Mouse (Mus musculus): ENCODE results near the gene Dip2c.

The Dip2c gene

DNA sequence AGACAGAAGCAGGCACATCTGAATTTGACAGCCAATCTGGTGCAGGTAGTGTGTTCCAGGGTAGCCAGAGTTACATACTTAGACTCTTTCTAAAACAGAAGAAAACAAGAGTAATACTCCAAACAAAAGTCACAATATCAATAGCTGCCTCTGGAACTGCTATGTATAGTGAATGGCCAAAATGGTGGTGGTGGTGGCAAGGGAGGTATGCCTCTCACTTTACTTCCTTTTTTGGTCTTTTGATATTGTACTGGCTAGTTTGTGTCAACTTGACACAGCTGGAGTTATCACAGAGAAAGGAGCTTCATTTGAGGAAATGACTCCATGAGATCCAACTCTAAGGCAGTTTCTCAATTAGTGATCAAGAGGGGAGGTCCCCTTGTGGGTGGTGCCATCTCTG lies 148.1 kb downstream of the Dip2c start:
- DNase-seq (ENCODE audit: low read depth) = no peak

DNA sequence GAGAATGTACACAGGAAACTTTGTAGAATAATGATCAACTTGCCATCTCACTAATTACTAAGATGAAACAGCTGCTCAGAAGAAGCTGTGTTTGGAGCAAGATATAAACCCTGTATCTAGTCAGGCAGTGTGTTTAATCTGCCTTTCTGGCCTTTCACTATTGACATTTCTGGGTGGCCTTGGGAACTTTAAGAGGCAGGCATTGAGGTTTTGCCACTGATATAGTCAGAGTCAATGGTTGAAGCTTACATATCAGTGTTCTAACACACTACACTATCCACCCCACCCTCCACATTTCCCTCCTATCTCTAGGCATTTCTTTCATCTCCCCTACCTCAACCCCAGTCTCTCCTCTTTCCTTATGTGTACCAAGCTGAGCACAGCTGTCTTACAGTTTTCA lies 149.9 kb downstream of the Dip2c start:
- DNase-seq (ENCODE audit: low read depth) = peak; percentile 50

DNA sequence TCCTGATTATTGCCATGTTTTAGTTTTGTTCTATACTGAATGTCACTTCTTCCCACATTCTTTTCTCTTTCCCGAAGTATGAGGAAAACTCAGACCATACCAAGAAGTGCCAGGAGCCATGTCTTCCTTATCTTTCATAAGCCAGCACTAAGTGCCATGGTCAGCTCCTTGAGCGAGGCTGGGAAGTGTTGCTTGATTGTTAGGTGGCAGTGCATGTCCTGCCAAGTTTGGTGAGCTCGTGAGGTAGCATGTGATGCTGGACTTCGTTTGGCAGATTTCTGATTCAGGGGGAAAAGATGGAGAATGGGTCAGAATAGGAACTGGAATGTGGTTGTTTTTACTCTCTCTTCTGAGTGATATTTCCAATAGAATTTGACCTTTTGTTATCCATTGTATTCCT lies 150.5 kb downstream of the Dip2c start:
- no peak for DNase-seq (ENCODE audit: low read depth)

- no peak for DNase-seq (ENCODE audit: low read depth)
Observed at GRCm38 (mm10) chr13:9429884-9430283, 153.6 kb downstream of the Dip2c start.

DNA sequence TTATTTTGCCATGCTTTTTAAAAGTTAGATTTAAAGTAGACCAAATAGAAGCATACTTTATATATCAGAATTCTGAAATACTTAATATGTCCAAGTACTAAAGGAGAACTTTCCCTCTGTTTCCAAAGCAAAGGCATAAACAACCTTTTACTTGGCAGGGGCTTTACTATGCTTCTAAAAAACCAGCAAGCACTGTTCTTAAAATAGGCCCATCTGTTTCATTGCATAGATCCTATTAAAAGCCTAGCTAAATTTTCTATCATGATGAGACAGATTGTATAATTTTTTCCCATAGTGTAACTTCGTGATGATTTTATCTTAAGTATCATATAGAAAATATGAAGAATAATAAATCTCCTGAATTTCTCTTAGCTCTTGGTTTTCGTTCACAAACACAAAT lies 154.4 kb downstream of the Dip2c start:
- no peak for DNase-seq (ENCODE audit: low read depth)

DNA sequence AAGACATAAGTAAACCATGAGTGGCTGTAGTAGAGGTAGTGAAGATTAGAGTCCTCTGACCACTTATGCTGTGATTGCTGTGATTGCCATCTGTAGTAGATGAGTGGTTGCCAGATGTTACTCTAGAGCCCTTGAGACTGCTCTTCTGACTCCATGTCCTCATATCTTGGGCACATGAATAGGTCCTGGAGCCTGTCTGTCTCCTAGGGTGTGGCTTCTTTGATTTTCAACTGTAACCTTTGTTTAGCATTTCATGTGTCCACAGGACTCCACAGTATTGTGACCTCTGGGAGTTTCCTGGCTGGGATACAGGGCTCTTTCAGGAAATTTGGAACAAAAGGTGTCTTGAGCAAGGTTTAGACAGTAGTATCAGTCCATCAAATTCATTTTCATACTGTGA lies 155.1 kb downstream of the Dip2c start:
- no peak for DNase-seq (ENCODE audit: low read depth)

GRCm38 (mm10) chr13:9443066-9443465 lies 166.7 kb downstream of the Dip2c start:
- no peak for DNase-seq (ENCODE audit: low read depth)

DNA sequence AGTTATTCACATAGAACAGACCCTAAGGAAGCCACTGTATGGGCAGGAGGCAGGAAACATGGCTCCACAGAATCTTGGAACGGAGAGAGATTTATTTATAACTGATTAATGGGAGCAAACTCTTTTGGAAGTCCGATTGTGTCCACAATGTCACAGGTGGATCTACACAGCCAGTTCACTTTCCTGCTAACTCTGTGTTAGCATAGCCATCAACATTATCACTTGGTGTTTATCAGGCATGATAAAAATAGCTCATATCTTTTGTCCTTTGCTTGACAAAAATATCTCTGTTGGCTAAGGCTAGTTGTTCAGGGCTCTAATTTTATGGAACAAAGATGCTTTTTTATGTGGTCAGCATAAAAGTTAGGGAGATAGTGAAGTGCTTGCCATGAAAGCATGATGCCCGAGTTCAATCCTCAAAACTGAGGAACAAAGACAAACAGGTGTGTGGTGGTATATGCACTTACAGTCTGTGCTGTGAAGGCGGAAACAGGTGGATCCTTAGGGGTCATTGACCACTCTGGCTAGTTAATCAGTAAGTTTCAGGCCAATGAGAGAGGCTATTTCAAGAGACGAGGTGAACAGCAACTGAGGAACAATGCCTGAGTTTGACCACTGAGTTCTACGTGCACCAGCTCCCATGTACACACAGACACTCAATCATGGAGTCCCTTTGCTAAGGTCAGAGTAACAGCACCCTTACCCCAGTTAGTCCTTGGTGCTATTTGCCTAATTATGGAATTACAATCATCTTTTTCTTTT lies 169.4 kb downstream of the Dip2c start:
- no peak for DNase-seq (ENCODE audit: low read depth)

GRCm38 (mm10) chr13:9446448-9447115 lies 170.3 kb downstream of the Dip2c start:
- DNase-seq (ENCODE audit: low read depth) = no peak

DNA sequence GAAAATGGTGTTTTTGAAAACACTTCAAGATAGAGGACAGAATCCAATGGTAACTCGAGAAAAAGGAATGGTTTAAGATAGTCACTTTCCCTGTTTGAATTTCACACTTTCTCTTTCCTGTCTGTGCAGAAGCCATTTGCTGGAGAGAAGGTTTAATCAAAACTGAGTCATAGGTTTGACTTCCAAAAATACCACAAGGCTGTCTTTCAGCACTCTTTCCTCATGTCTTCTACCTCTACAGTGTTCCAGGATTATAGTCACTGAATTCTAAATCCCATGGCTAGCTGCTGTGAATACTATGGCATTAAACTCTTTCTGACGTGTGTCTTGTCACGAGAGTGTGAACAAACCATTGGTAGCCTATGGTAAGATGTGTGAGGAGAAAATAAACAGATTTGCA lies 173.9 kb downstream of the Dip2c start:
- DNase-seq (ENCODE audit: low read depth) = no peak

GRCm38 (mm10) chr13:9451952-9452351 lies 175.6 kb downstream of the Dip2c start:
- DNase-seq (ENCODE audit: low read depth) = no peak

GRCm38 (mm10) chr13:9454426-9455177 lies 178.3 kb downstream of the Dip2c start:
- DNase-seq (ENCODE audit: low read depth) = no peak

DNA sequence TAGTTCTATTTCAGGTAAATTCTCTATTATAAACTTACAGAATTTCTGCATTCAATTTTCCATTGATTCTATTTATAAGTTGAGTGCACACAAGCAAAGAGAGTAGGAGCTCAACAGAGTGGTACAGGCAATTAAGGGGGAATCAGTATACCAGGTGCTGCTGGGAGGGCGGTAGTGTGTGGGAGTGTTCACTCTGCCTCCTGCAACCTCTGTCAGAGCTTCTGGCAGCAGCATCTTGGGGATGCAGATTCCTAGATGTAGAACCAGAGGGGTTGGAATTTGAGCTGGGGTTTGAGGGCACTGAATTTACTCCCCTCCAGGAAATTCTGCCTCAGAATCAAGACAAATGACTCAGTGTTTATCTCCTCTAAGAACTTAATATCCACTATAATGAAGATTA lies 179.7 kb downstream of the Dip2c start:
- DNase-seq (ENCODE audit: low read depth) = no peak

DNA sequence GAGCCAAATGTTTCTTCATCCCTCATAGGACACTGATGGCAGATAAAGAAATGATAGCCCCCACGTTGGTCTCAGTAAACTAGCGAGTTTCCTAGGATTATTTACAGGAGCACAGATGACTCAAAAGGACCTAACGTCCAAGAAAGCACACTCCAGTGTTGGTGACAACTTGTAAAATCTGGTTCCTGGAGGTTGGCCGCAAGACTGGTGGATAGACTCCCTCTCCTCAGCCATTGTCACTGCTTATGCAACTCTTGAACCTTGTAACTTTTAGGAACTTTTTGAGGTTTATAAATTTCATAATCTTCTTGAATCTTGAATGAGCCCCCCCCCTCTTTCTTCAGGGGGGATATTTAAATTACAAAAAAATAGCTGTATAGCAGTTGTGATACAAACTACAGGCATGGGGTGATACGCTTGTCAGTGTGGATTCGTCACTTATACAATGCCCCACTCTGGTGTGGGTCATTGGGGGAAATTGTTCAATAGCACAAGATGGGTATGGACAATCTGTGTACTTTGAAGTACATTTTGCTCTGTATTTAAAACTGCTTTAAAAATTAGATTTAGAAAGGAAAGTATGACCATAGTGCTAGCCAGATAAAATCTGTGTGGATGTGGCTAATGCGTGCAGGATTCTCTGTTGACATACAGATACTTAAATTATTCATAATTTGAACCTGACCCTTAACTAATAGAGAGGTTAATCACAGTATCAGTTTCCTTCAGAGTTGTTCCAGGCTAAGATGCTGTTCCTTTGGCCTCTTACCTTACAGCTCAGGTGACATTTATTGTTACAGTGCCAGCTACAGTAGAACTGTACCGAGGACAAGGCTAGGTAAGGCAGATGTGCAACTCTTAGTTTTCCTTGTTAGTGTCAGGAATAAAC lies 181.3 kb downstream of the Dip2c start:
- DNase-seq (ENCODE audit: low read depth) = no peak

- no peak for DNase-seq (ENCODE audit: low read depth)
Observed at GRCm38 (mm10) chr13:9464457-9464856, 188.1 kb downstream of the Dip2c start.

DNA sequence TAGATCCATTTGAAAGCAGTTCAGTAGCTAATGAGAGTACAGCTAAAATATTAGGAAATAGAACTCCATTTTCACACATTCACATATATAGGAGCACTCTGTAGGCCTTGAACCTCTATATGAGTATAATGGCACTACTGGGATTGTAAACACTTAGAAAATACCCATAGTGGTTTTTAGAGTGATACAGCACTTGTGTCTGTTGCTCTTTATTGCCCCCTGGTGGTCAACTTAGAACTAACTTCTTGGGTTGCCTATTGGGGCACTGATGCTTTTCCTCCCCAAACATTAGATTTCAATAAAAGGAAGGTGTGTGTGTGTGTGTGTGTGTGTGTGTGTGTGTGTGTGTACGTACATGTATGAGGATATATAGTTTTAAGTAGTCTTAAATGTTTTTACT lies 190.9 kb downstream of the Dip2c start:
- DNase-seq (ENCODE audit: low read depth) = peak; percentile 50

DNA sequence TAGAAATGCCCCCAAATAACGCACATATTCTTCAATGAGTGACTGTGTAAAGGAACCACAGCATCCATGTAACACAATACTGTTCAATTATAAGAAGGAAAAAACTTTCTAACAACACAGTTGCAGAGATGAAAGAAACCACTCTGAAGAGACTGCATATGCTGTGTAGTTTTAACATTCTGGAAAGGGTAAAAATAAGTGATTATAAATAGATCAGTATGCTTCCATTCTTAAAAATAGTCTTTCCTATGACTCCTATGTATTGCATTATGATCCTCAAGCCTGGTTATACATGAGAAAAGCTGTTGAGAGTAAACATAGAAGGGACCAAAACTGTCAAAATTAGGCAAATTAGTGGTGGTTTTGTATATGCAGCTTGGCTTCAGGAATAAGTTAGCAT lies 197.1 kb downstream of the Dip2c start:
- DNase-seq (ENCODE audit: low read depth) = no peak

DNA sequence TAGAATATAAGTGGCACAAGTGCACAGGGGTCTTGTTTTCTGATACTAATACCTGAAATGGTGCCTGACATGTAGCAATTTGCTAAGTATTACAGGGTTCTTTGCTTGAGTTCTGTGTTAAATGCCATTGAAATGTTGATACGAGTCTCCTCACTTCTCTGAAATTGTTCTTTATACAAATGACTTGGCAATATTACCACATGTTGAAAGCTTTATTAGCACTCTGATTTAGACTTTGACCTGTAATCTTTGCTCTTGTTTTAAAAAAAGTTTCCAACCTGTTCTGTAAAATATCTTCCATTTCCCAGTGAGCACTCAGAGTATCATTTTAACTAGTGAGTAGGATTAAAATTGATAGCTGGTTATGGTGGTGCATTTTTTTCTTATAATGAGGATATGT lies 205.4 kb downstream of the Dip2c start:
- no peak for DNase-seq (ENCODE audit: low read depth)

GRCm38 (mm10) chr13:9489696-9490095 lies 213.4 kb downstream of the Dip2c start:
- DNase-seq (ENCODE audit: low read depth) = no peak

DNA sequence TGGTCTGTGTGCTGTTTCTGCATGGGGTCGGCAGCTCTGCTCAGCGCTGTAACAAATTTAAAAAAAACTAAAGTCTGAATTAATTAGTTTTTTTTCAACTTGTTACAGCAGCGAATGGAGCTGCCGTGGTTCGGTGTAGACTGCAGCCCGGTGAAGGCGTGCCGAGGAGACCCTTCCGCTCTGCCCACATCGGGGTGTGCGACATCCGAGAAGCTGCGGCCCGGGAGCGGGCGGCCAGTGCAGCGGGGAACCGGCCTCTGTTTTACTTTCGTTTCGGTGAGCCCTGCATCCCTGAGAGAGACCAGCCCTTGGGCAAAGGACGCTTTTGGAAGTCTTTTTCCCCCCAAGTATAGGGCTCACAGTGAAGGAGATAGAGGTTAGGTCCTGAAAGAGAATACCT lies 218.4 kb downstream of the Dip2c start:
- no peak for DNase-seq (ENCODE audit: low read depth)

DNA sequence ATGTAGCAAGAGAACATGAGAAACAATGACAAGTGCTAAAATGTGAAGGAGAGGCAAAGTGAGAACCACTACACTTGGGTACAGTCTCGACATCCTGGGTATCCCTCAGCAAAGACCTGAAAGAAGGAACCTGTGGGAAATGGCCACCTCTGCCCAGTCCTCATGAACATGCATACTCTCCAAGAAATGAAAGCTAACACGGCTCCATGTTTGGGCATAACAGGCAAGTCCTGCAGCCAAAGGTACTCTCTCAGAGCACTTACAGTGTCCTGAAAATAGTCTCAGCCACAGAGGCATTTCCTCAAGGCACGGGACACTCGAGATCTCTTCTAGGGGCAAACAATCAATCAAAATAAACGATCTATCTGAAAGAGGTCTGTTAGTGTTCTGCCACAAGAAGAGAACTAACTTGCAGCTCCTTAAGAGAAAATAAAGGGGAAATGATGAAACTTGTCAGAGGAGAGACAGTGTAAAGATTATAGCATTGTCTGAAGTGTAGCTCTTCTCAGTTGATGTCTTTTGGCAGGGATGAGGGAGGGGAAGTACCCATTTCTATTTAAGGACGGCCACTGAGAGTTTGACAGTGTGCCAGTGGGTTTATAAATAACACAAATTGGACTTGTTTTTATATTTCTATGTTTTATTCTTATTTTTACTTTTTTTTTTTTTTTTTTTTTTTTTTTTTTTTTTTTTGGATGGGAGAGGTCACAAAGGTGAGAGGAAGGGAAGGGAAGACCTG lies 228.0 kb downstream of the Dip2c start:
- DNase-seq (ENCODE audit: low read depth) = no peak

Measured in c-Kit-positive CD71-positive TER-119-negative erythroid progenitor cells, embryonic 14.5 days (primary cell).